Mouse (Mus musculus): ENCODE measurements around the gene Spata13.

- peak; percentile 40 for TF ChIP-seq CTCF (IDR thresholded peaks at IDR 0.05; ENCODE audit: low read depth, low read length)
- no peak for TF ChIP-seq TAL1 (conservative IDR thresholded peaks at IDR 0.05; ENCODE audit: low read depth, low read length)
- TF ChIP-seq GATA1 (IDR thresholded peaks at IDR 0.05; ENCODE audit: borderline replicate concordance, low read length): no peak
- no peak for TF ChIP-seq POLR2AphosphoS5 (IDR thresholded peaks at IDR 0.05; ENCODE audit: insufficient replicate concordance, low read depth, low read length)
These were observed 156.3 kb downstream of the Spata13 start for GRCm38 (mm10) chr14:60790103-60790502.
